Mouse (Mus musculus) gonadal fat pad, adult 2 months (tissue): ENCODE data around the gene Zfp672. TPM values are rescaled to one million over a fixed set of nuclear protein-coding genes. Genes with fewer than 3 reads are reported as not detected.

Source experiments
- DNase-seq: peaks from one replicate; pipeline ENCODE4 v3.0.0-alpha.2; 2012; ENCODE audit warnings: low read depth
- polyA plus RNA-seq: library from polyadenylated mRNA; depleted of rRNA; stranded (reverse); fragments of >200 nt; gene quantifications from 2 replicates; pipeline ENCODE4 v1.2.3, GENCODE M21; 2012; rRNA removed

Gene Zfp672
- polyA plus RNA-seq, 1 experiment = 47.1 TPM

GRCm38 (mm10) chr11:58282518-58282917 lies 47.6 kb downstream of the Zfp672 start:
- no peak for DNase-seq

GRCm38 (mm10) chr11:58281970-58282496 lies 48.1 kb downstream of the Zfp672 start:
- no peak for DNase-seq

DNA sequence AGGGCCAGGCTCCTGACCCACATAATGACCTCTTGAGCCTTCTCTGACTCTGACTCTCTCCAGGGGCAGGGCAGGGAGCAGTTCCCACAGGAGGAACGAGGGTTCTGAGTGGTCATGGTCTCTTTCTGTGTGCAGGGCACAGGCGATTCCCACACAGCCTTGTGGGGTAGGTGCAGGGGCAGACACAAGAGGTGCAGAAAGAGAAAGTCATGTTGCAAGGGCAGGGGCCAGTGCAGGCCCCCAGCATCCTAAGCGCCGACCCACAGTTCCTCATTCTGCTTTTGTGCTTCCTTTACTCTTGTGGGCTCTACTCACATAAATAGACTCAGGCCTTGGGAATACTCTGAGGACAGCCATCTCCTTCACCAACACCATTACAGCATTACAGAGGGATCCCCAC lies 54.4 kb downstream of the Zfp672 start:
- no peak for DNase-seq

GRCm38 (mm10) chr11:58274572-58274971 lies 55.6 kb downstream of the Zfp672 start, which contains the start of gene 4930438A08Rik:
Gene 4930438A08Rik (plus strand): TSS chr11:58274799.
- no peak for DNase-seq

GRCm38 (mm10) chr11:58268285-58268684 lies 61.9 kb downstream of the Zfp672 start:
- no peak for DNase-seq

Other genes with a start within 250 kb of the Zfp672 start
- 1.2 and 1.3 TPM in 2 replicates for gene Gm12248, start 237.2 kb downstream of the Zfp672 start, polyA plus RNA-seq
- 52.2 and 54.6 TPM in 2 replicates for gene Cnot8, start 226.2 kb downstream of the Zfp672 start, polyA plus RNA-seq
- 8.0 and 8.1 TPM in 2 replicates for gene Gemin5, start 161.8 kb downstream of the Zfp672 start, polyA plus RNA-seq
- 30.0 and 37.2 TPM in 2 replicates for gene Mrpl22, start 158.7 kb downstream of the Zfp672 start, polyA plus RNA-seq
- gene Igtp, start 130.8 kb downstream of the Zfp672 start, polyA plus RNA-seq = 12.6 and 14.0 TPM in 2 replicates
- 9.2 and 11.4 TPM in 2 replicates for gene Irgm2, start 130.7 kb downstream of the Zfp672 start, polyA plus RNA-seq
- gene 4930438A08Rik, start 55.5 kb downstream of the Zfp672 start, polyA plus RNA-seq = 2.7 and 4.6 TPM in 2 replicates
- 42.3 and 45.8 TPM in 2 replicates for gene Zfp692, start 23.3 kb downstream of the Zfp672 start, polyA plus RNA-seq
- gene Sh3bp5l, start 385 bp upstream of the Zfp672 start, polyA plus RNA-seq = 56.5 and 58.4 TPM in 2 replicates
- gene Lypd8, start 48.7 kb upstream of the Zfp672 start, polyA plus RNA-seq = 1,979 and 3,212 TPM in 2 replicates
- gene 1810065E05Rik, start 90.8 kb upstream of the Zfp672 start, polyA plus RNA-seq = 0.32 and 0.60 TPM in 2 replicates
- gene Gm12253, start 102.2 kb upstream of the Zfp672 start, polyA plus RNA-seq = not detected in 2 replicates
- gene Lypd9, start 122.6 kb upstream of the Zfp672 start, polyA plus RNA-seq = 0.26 and 0.39 TPM in 2 replicates
- gene Olfr30, start 131.9 kb upstream of the Zfp672 start, polyA plus RNA-seq = 0.14 and 0.30 TPM in 2 replicates
- gene Olfr332, start 162.2 kb upstream of the Zfp672 start, polyA plus RNA-seq = 0.08 and 0.13 TPM in 2 replicates
- gene Olfr331, start 172.2 kb upstream of the Zfp672 start, polyA plus RNA-seq = not detected in 2 replicates
- gene Olfr330, start 204.5 kb upstream of the Zfp672 start, polyA plus RNA-seq = not detected in 2 replicates
- not detected in 2 replicates for gene Olfr329-ps, start 216.1 kb upstream of the Zfp672 start, polyA plus RNA-seq
- not detected in 2 replicates for gene Olfr328, start 225.3 kb upstream of the Zfp672 start, polyA plus RNA-seq
- not detected in 2 replicates for gene Olfr224, start 240.2 kb upstream of the Zfp672 start, polyA plus RNA-seq
- not detected in 2 replicates for gene Olfr325, start 247.4 kb upstream of the Zfp672 start, polyA plus RNA-seq